Mouse (Mus musculus): ENCODE measurements around the gene Cyp4f18.

DNA sequence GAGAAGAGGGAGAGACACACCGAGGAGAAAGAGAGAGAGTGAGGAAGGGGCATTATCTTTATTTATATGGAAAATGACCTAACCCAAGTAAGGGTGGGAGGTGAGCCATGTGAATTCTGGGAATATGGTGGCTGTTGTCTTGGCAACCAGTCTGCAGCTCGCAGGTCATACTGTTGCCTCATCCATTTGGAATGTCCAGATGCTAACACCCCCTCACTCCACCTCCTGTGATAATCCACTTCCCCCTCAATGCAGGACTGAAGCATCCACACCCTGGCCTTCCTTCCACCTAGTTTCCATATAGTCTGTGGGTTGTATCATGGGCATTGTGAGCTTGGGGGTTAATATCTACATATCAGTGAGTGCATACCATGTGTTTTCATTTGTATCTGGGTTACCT lies 10.4 kb upstream of the Cyp4f18 start:
- no peak for TF ChIP-seq CTCF (conservative IDR thresholded peaks at IDR 0.05; ENCODE audit: insufficient read depth, insufficient read length, low read depth, low read length)
- no peak for TF ChIP-seq POLR2A (IDR thresholded peaks at IDR 0.05; ENCODE audit: low read depth, low read length)
